22 mouse cellular contexts compared by ENCODE assay signal in genomic region chr14:30045239-30045638, GRCm38 (mm10). TPM values are rescaled to one million over a fixed set of nuclear protein-coding genes. Genes with fewer than 3 reads are reported as not detected.
A peak's percentile ranks its signal among the peaks of the same experiment; 100 is the strongest.
DNase-seq lines count a peak whose midpoint lies in the region; ATAC-seq lines count a peak whose summit lies in the region.
"Had no signal": no experiment of that assay in that cellular context is flagged by ENCODE, and none has a peak within 500 bp of the region (broad histone marks: within the 10 kb centered on the region; RNA-seq: fewer than 3 reads in every experiment).

No protein-coding gene starts in this region.

- peaks cover 21% of the 10 kb centered on the region for H3K4me1 ChIP-seq in heart, embryonic 13.5 days
- H3K4me1 ChIP-seq: hindbrain, embryonic 15.5 days; liver, embryonic 12.5 days had no signal

- H3K27ac ChIP-seq in heart, embryonic 13.5 days (replicated peaks), result peak overlapping the region; percentile 62
- H3K27ac ChIP-seq: hindbrain, embryonic 15.5 days; liver, embryonic 12.5 days had no signal

- peaks cover 21% of the 10 kb centered on the region for H3K36me3 ChIP-seq in heart, embryonic 13.5 days
- H3K36me3 ChIP-seq: liver, embryonic 12.5 days had no signal

- H3K4me3 ChIP-seq in heart, embryonic 13.5 days, result no peak overlapping the region
- H3K4me3 ChIP-seq: hindbrain, embryonic 15.5 days; liver, embryonic 12.5 days had no signal

- no peak for ATAC-seq in heart, embryonic 13.5 days (ENCODE audit: extremely low read depth, insufficient number of reproducible peaks, low FRiP score, low TSS enrichment)
- ATAC-seq: forebrain, embryonic 14.5 days; intestine, postnatal 0 days; liver, embryonic 12.5 days; lung, postnatal 0 days; Patski had no signal

- peak; percentile 10 for DNase-seq in gastrocnemius, adult 18-20 months (ENCODE audit: low spot score)
- DNase-seq in gastrocnemius, adult 8-10 months (ENCODE audit: low spot score in 2 of 2), result no peak
- peak; percentile 14 for DNase-seq in lung, postnatal 25 days (ENCODE audit: low spot score)
- DNase-seq in lung, postnatal 4 days, result no peak
- DNase-seq in heart, postnatal 4 days, result peak; percentile 36
- DNase-seq in layer of hippocampus, adult 18-20 months (ENCODE audit: low spot score in 2 of 2), result no peak
- DNase-seq in frontal cortex, postnatal 25 days (ENCODE audit: low spot score in 2 of 2), result no peak
- DNase-seq: cerebellum, adult 8-10 months; embryo, embryonic 11 days; gastrocnemius, postnatal 14 days; layer of hippocampus, postnatal 36 days; left cerebral cortex, postnatal 4 days; retina, postnatal 1 day; thymus, postnatal 36 days had no signal

- no peaks in the 10 kb centered on the region for H3K27me3 ChIP-seq in heart, embryonic 13.5 days (replicated peaks)
- H3K27me3 ChIP-seq: hindbrain, embryonic 15.5 days; liver, embryonic 12.5 days; Patski had no signal

- 58% methylated on average over 10 of the region's 10 CpGs for WGBS in heart, embryonic 13.5 days

- no peaks in the 10 kb centered on the region for H3K9me3 ChIP-seq in heart, embryonic 13.5 days
- H3K9me3 ChIP-seq: hindbrain, embryonic 15.5 days; liver, embryonic 12.5 days had no signal

- peak overlapping the region; percentile 19 for H3K4me2 ChIP-seq in heart, embryonic 13.5 days
- H3K4me2 ChIP-seq: hindbrain, embryonic 15.5 days; liver, embryonic 12.5 days; midbrain, embryonic 11.5 days had no signal

- H3K9ac ChIP-seq in heart, embryonic 13.5 days, result no peak overlapping the region
- H3K9ac ChIP-seq: hindbrain, embryonic 15.5 days; liver, embryonic 12.5 days had no signal

RNA-seq across cellular contexts. Expression of gene Chdh, which starts 36.4 kb away (rescaled TPM):
- under 1 TPM; 0.36 to 0.37 TPM for total RNA-seq in gastrocnemius, adult 18-20 months (2021)
- total RNA-seq in gastrocnemius, adult 8-10 months (2022), result under 1 TPM; 0.07 to 0.40 (median 0.32) TPM
- 0.32 and 0.56 TPM in 2 replicates for polyA plus RNA-seq in heart, embryonic 13.5 days (2015; fragmentation: Nextera tagmentation; extraction: Ambion mirVana)
- under 1 TPM; 0.29 TPM for total RNA-seq in heart, postnatal 4 days (2021)
- 1 to 10 TPM; 3.2 TPM for total RNA-seq in layer of hippocampus, adult 18-20 months (2021)
- polyA plus RNA-seq: forebrain, embryonic 14.5 days had no signal

RNA-seq across cellular contexts. Expression of gene Il17rb, which starts 36.5 kb away (rescaled TPM):
- total RNA-seq in gastrocnemius, adult 18-20 months (2021), result under 1 TPM in 1 of 2 experiments, not detected in 1; 0.09 TPM
- under 1 TPM in 2 of 4 experiments, not detected in 2; 0.15 to 0.18 TPM for total RNA-seq in gastrocnemius, adult 8-10 months (2022)
- 0.28 and 0.32 TPM in 2 replicates for polyA plus RNA-seq in heart, embryonic 13.5 days (2015; fragmentation: Nextera tagmentation; extraction: Ambion mirVana)
- under 1 TPM in 1 of 2 experiments, not detected in 1; 0.41 TPM for total RNA-seq in heart, postnatal 4 days (2021)
- total RNA-seq in layer of hippocampus, adult 18-20 months (2021), result 1 to 10 TPM; 1.0 to 1.3 TPM

Comparison
In these comparisons a context has a peak if more than half of its experiments do, and no peak if none do; other contexts are left out.
1. DNase-seq: peak in gastrocnemius, adult 18-20 months (single experiment), lung, postnatal 25 days (single experiment) and heart, postnatal 4 days (single experiment); none in gastrocnemius, adult 8-10 months (0 of 2), lung, postnatal 4 days (0 of 2), layer of hippocampus, adult 18-20 months (0 of 2) and frontal cortex, postnatal 25 days (0 of 2).